Mouse (Mus musculus): ENCODE results near the gene Zfp981. TPM values are rescaled to one million over a fixed set of nuclear protein-coding genes. Genes with fewer than 3 reads are reported as not detected.

The Zfp981 gene
- total RNA-seq (2023) = 1 to 10 TPM in 1 of 2 experiments, not detected in 1; 1.2 TPM

DNA sequence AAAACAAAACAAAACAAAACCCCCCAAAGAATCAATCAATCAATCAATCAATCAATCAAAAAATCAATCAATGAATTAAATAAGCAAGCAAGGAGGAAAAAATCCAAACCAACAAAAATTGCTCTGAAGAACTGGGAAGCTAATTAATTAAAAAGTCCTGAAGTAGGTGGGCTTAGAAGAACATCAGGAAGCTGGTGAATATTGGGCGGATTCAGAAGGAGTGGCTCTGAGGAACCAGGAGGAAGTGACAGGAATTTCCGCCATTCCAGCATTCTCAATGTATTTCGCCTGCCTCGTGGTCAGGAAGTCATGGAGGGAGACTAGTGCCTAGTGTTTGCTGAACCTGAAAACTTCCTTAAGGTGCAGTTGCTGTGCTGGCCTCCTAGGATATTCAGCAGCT is at the start of gene Zfp981:
Gene Zfp981 (plus strand): TSS at position 301 of the 400 bp plus-strand sequence.

Other genes with a start within 250 kb of the Zfp981 start
- gene Zfp992, start 53.0 kb upstream of the Zfp981 start, total RNA-seq (2023) = 10 to 100 TPM; 10.9 to 13.7 TPM
- 10 to 100 TPM in 1 of 2 experiments, 1 to 10 TPM in 1; 5.1 to 12.3 TPM for gene Zfp993, start 108.9 kb downstream of the Zfp981 start, total RNA-seq (2023)